9 mouse cellular contexts compared by ENCODE assay signal in genomic region chr4:57202660-57203361, GRCm38 (mm10). TPM values are rescaled to one million over a fixed set of nuclear protein-coding genes. Genes with fewer than 3 reads are reported as not detected.
DNase-seq lines count a peak whose midpoint lies in the region; ATAC-seq lines count a peak whose summit lies in the region.
"Had no signal": no experiment of that assay in that cellular context is flagged by ENCODE, and none has a peak within 500 bp of the region (broad histone marks: within the 10 kb centered on the region; RNA-seq: fewer than 3 reads in every experiment).

No protein-coding gene starts in this region.

- peaks cover 4% of the 10 kb centered on the region; the same call in 1 of the 2 replicates for H3K9me3 ChIP-seq in midbrain, embryonic 10.5 days (replicated peaks)
- 0 out of 2 replicates have a peak, but pooled peaks cover 3% of the 10 kb centered on the region for H3K9me3 ChIP-seq in midbrain, embryonic 15.5 days
- H3K9me3 ChIP-seq in heart, embryonic 16.5 days (replicated peaks; ENCODE audit: control insufficient read depth, low read length): no peaks in the 10 kb centered on the region; the same call in 1 of the 2 replicates
- H3K9me3 ChIP-seq in stomach, embryonic 16.5 days (replicated peaks; ENCODE audit: control insufficient read depth, low read length): no peaks in the 10 kb centered on the region
- H3K9me3 ChIP-seq: liver, embryonic 12.5 days had no signal

- no peak for ATAC-seq in midbrain, embryonic 15.5 days (replicated peaks)
- ATAC-seq in heart, embryonic 16.5 days (replicated peaks; ENCODE audit: extremely low read depth, insufficient read depth, low FRiP score): no peak
- peak; percentile 37; the same call in 1 of the 2 replicates for ATAC-seq in stomach, embryonic 16.5 days (ENCODE audit: insufficient read depth, low FRiP score)
- ATAC-seq: liver, embryonic 12.5 days had no signal

- H3K4me1 ChIP-seq in midbrain, embryonic 10.5 days: peaks cover 18% of the 10 kb centered on the region
- H3K4me1 ChIP-seq in midbrain, embryonic 15.5 days: no peaks in the 10 kb centered on the region
- H3K4me1 ChIP-seq in heart, embryonic 16.5 days (ENCODE audit: control insufficient read depth, insufficient read depth, low read length): peaks cover 2% of the 10 kb centered on the region; the same call in 1 of the 2 replicates
- H3K4me1 ChIP-seq in stomach, embryonic 16.5 days (ENCODE audit: control insufficient read depth, insufficient read depth, low read length): no peaks in the 10 kb centered on the region

- WGBS in midbrain, embryonic 10.5 days: 71% methylated on average over 10 of the region's 10 CpGs
- 73% methylated on average over 10 of the region's 10 CpGs for WGBS in midbrain, embryonic 15.5 days
- WGBS in heart, embryonic 16.5 days: 41% methylated on average over 10 of the region's 10 CpGs
- 45% methylated on average over 10 of the region's 10 CpGs for WGBS in stomach, embryonic 16.5 days

- 0 out of 2 replicates have a peak overlapping the region, but pooled peaks have one; percentile 28 for H3K27ac ChIP-seq in midbrain, embryonic 10.5 days (replicated peaks)
- H3K27ac ChIP-seq in midbrain, embryonic 15.5 days: no peak overlapping the region
- 0 out of 2 replicates have a peak overlapping the region, but pooled peaks have one; percentile 33 for H3K27ac ChIP-seq in heart, embryonic 16.5 days (ENCODE audit: low read length)
- H3K27ac ChIP-seq in stomach, embryonic 16.5 days (ENCODE audit: low read length): peak overlapping the region; percentile 79
- H3K27ac ChIP-seq: liver, embryonic 12.5 days had no signal

- no peak overlapping the region for H3K4me3 ChIP-seq in midbrain, embryonic 10.5 days
- H3K4me3 ChIP-seq in midbrain, embryonic 15.5 days: no peak overlapping the region
- no peak overlapping the region for H3K4me3 ChIP-seq in heart, embryonic 16.5 days (ENCODE audit: low read length)
- no peak overlapping the region for H3K4me3 ChIP-seq in stomach, embryonic 16.5 days (replicated peaks; ENCODE audit: low read length)
- H3K4me3 ChIP-seq: liver, embryonic 12.5 days had no signal

- no peak overlapping the region for H3K4me2 ChIP-seq in midbrain, embryonic 15.5 days
- H3K4me2 ChIP-seq in heart, embryonic 16.5 days (ENCODE audit: low read depth, low read length): no peak overlapping the region
- no peak overlapping the region for H3K4me2 ChIP-seq in stomach, embryonic 16.5 days (ENCODE audit: low read depth, low read length)
- H3K4me2 ChIP-seq: liver, embryonic 12.5 days had no signal

- DNase-seq in midbrain, embryonic 10.5 days (ENCODE audit: low spot score): no peak
- peak; percentile 45 for DNase-seq in embryo, embryonic 10.5 days (ENCODE audit: low spot score)
- DNase-seq in ovary, postnatal 36 days (ENCODE audit: low spot score): no peak
- no peak for DNase-seq in right cerebral cortex, adult 18-20 months
- no peak for DNase-seq in layer of hippocampus, adult 9-11 months

- no peaks in the 10 kb centered on the region for H3K36me3 ChIP-seq in midbrain, embryonic 10.5 days
- H3K36me3 ChIP-seq in midbrain, embryonic 15.5 days (replicated peaks): no peaks in the 10 kb centered on the region
- H3K36me3 ChIP-seq in heart, embryonic 16.5 days (ENCODE audit: control insufficient read depth, insufficient read depth): no peaks in the 10 kb centered on the region
- peaks cover 5% of the 10 kb centered on the region; the same call in 1 of the 2 replicates for H3K36me3 ChIP-seq in stomach, embryonic 16.5 days (ENCODE audit: control insufficient read depth, insufficient read depth, low read length)
- H3K36me3 ChIP-seq: liver, embryonic 12.5 days had no signal

- H3K9ac ChIP-seq in midbrain, embryonic 15.5 days: no peak overlapping the region
- H3K9ac ChIP-seq in heart, embryonic 16.5 days (ENCODE audit: low read length): no peak overlapping the region
- no peak overlapping the region for H3K9ac ChIP-seq in stomach, embryonic 16.5 days (ENCODE audit: low read length)
- H3K9ac ChIP-seq: liver, embryonic 12.5 days had no signal

- no peaks in the 10 kb centered on the region for H3K27me3 ChIP-seq in midbrain, embryonic 10.5 days (ENCODE audit: low read depth, poor library complexity, severe bottlenecking)
- no peaks in the 10 kb centered on the region for H3K27me3 ChIP-seq in midbrain, embryonic 15.5 days (replicated peaks)
- H3K27me3 ChIP-seq in heart, embryonic 16.5 days (ENCODE audit: control insufficient read depth, insufficient read depth, low read length): no peaks in the 10 kb centered on the region
- H3K27me3 ChIP-seq in stomach, embryonic 16.5 days (ENCODE audit: control insufficient read depth, insufficient read depth, low read length): no peaks in the 10 kb centered on the region
- H3K27me3 ChIP-seq: liver, embryonic 12.5 days had no signal

RNA-seq across cellular contexts. Expression of gene Epb41l4b, which starts 59.6 kb away (rescaled TPM):
- polyA plus RNA-seq in midbrain, embryonic 10.5 days (2016; fragmentation: Nextera tagmentation; extraction: Ambion mirVana): 0.37 and 0.52 TPM in 2 replicates
- polyA plus RNA-seq in midbrain, embryonic 15.5 days (2015; fragmentation: Nextera tagmentation; extraction: Ambion mirVana): 3.5 and 3.7 TPM in 2 replicates
- polyA plus RNA-seq in heart, embryonic 16.5 days (2015; fragmentation: Nextera tagmentation; extraction: Ambion mirVana): 0.56 and 1.0 TPM in 2 replicates
- 7.5 and 11.6 TPM in 2 replicates for polyA plus RNA-seq in stomach, embryonic 16.5 days (2015; fragmentation: Nextera tagmentation; extraction: Ambion mirVana)
